Comparison of ENCODE assay signal across 14 mouse cellular contexts in genomic region chr4:58271504-58272162, GRCm38 (mm10). TPM values are rescaled to one million over a fixed set of nuclear protein-coding genes. Genes with fewer than 3 reads are reported as not detected.
DNase-seq lines count a peak whose midpoint lies in the region; ATAC-seq and TF ChIP-seq lines count a peak whose summit lies in the region.
"Had no signal": no experiment of that assay in that cellular context is flagged by ENCODE, and none has a peak within 500 bp of the region (broad histone marks: within the 10 kb centered on the region; RNA-seq: fewer than 3 reads in every experiment).

No protein-coding gene starts in this region.

- no peaks in the 10 kb centered on the region for H3K36me3 ChIP-seq in embryonic facial prominence, embryonic 15.5 days
- H3K36me3 ChIP-seq in stomach, embryonic 15.5 days: no peaks in the 10 kb centered on the region
- H3K36me3 ChIP-seq: neural tube, embryonic 13.5 days had no signal

- no peak overlapping the region for H3K9ac ChIP-seq in embryonic facial prominence, embryonic 15.5 days
- H3K9ac ChIP-seq in stomach, embryonic 15.5 days: no peak overlapping the region
- H3K9ac ChIP-seq: neural tube, embryonic 13.5 days had no signal

- no peaks in the 10 kb centered on the region; the same call in 1 of the 2 replicates for H3K4me1 ChIP-seq in lung, adult 2 months (ENCODE audit: control insufficient read depth, insufficient read depth, low read length)
- peaks cover 14% of the 10 kb centered on the region; the same call in 1 of the 2 replicates for H3K4me1 ChIP-seq in embryonic facial prominence, embryonic 15.5 days
- no peaks in the 10 kb centered on the region for H3K4me1 ChIP-seq in stomach, embryonic 15.5 days
- H3K4me1 ChIP-seq: neural tube, embryonic 13.5 days had no signal

- no peak overlapping the region; the same call in 1 of the 2 replicates for H3K4me2 ChIP-seq in embryonic facial prominence, embryonic 15.5 days (replicated peaks)
- no peak overlapping the region for H3K4me2 ChIP-seq in stomach, embryonic 15.5 days
- H3K4me2 ChIP-seq: heart, embryonic 11.5 days; neural tube, embryonic 13.5 days had no signal

- WGBS in lung, adult 2 months: 46% methylated on average over 10 of the region's 10 CpGs
- WGBS in embryonic facial prominence, embryonic 15.5 days: 28% methylated on average over 10 of the region's 10 CpGs
- WGBS in stomach, embryonic 15.5 days: 34% methylated on average over 10 of the region's 10 CpGs

- no peak overlapping the region for H3K4me3 ChIP-seq in lung, adult 2 months (replicated peaks; ENCODE audit: extremely low read depth, low read depth, low read length)
- no peak overlapping the region for H3K4me3 ChIP-seq in embryonic facial prominence, embryonic 15.5 days (replicated peaks)
- H3K4me3 ChIP-seq in stomach, embryonic 15.5 days (replicated peaks): no peak overlapping the region
- H3K4me3 ChIP-seq: neural tube, embryonic 13.5 days had no signal

- intact Hi-C loops in heart, postnatal 10 days (cut with DNase I): no loop called here

- peak overlapping the region; percentile 40 for H3K27ac ChIP-seq in embryonic facial prominence, embryonic 15.5 days (replicated peaks)
- H3K27ac ChIP-seq in stomach, embryonic 15.5 days: peak overlapping the region; percentile 75; the same call in 1 of the 2 replicates
- H3K27ac ChIP-seq: neural tube, embryonic 13.5 days had no signal

- no peak for ATAC-seq in embryonic facial prominence, embryonic 15.5 days (ENCODE audit: insufficient number of reproducible peaks, low FRiP score, low TSS enrichment, low read depth)
- ATAC-seq in stomach, embryonic 15.5 days (ENCODE audit: insufficient read depth, low FRiP score, low read depth): peak; percentile 53; the same call in 1 of the 2 replicates
- ATAC-seq: hindbrain, embryonic 16.5 days had no signal

- TF ChIP-seq POLR2A in lung, adult 2 months (IDR thresholded peaks at IDR 0.05; ENCODE audit: borderline replicate concordance, extremely low read depth, low read depth, low read length): no peak

- no peaks in the 10 kb centered on the region for H3K9me3 ChIP-seq in embryonic facial prominence, embryonic 15.5 days (replicated peaks)
- H3K9me3 ChIP-seq in stomach, embryonic 15.5 days: no peaks in the 10 kb centered on the region
- H3K9me3 ChIP-seq: neural tube, embryonic 13.5 days had no signal

- DNase-seq in heart, postnatal 10 days: peak; percentile 18 to 31
- DNase-seq in heart, adult 8-10 months (ENCODE audit: low spot score): no peak
- peak; percentile 22 for DNase-seq in lung, postnatal 10 days
- no peak for DNase-seq in lung, adult 2 months
- no peak for DNase-seq in adrenal gland, adult 8-10 months
- DNase-seq in cerebellum, adult 9-10 months: no peak
- DNase-seq: thymus, postnatal 25 days had no signal

- H3K27me3 ChIP-seq in embryonic facial prominence, embryonic 15.5 days: no peaks in the 10 kb centered on the region
- no peaks in the 10 kb centered on the region for H3K27me3 ChIP-seq in stomach, embryonic 15.5 days (replicated peaks)
- H3K27me3 ChIP-seq: neural tube, embryonic 13.5 days had no signal

- TF ChIP-seq CTCF in lung, adult 2 months (IDR thresholded peaks at IDR 0.05; ENCODE audit: insufficient read depth, low read length): no peak

RNA-seq across cellular contexts. Expression of gene Musk, which starts 14.1 kb away (rescaled TPM):
- under 1 TPM; 0.40 to 0.93 TPM for total RNA-seq in heart, postnatal 10 days (2021)
- under 1 TPM; 0.31 to 0.88 (median 0.50) TPM for total RNA-seq in heart, adult 8-10 months (2022)
- 0.14 and 1.1 TPM in 2 replicates for polyA plus RNA-seq in lung, adult 2 months (2012; rRNA removed)
- polyA plus RNA-seq in embryonic facial prominence, embryonic 15.5 days (2015; fragmentation: Nextera tagmentation; extraction: Ambion mirVana): 5.9 and 9.3 TPM in 2 replicates
- 0.53 and 0.62 TPM in 2 replicates for polyA plus RNA-seq in stomach, embryonic 15.5 days (2015; fragmentation: Nextera tagmentation; extraction: Ambion mirVana)
- total RNA-seq in adrenal gland, adult 8-10 months (2022): under 1 TPM; 0.38 to 0.58 (median 0.41) TPM
- total RNA-seq: common myeloid progenitor, adult 5-6 weeks; liver, adult 2 months had no signal
- polyA plus RNA-seq: heart, embryonic 11.5 days; liver, adult 2 months had no signal

Comparison
In these comparisons a context has a peak if more than half of its experiments do, and no peak if none do; other contexts are left out.
1. DNase-seq: peak in heart, postnatal 10 days (2 of 2) and lung, postnatal 10 days (single experiment); none in heart, adult 8-10 months (single experiment), lung, adult 2 months (single experiment), adrenal gland, adult 8-10 months (single experiment) and cerebellum, adult 9-10 months (single experiment).